ENCODE assay signal across 21 mouse cellular contexts in genomic region chr17:8229607-8230006, GRCm38 (mm10). TPM values are rescaled to one million over a fixed set of nuclear protein-coding genes. Genes with fewer than 3 reads are reported as not detected.
"Had no signal": no experiment of that assay in that cellular context is flagged by ENCODE, and none has a peak within 500 bp of the region (broad histone marks: within the 10 kb centered on the region; RNA-seq: fewer than 3 reads in every experiment).

No protein-coding gene starts in this region.

- H3K27ac ChIP-seq: liver, embryonic 14.5 days; midbrain, embryonic 10.5 days; midbrain, embryonic 13.5 days; midbrain, embryonic 15.5 days; neural tube, embryonic 13.5 days; neural tube, embryonic 15.5 days had no signal

- H3K27me3 ChIP-seq: midbrain, embryonic 13.5 days; midbrain, embryonic 15.5 days; neural tube, embryonic 13.5 days; neural tube, embryonic 15.5 days had no signal

- ATAC-seq: midbrain, embryonic 13.5 days; midbrain, embryonic 15.5 days had no signal

- H3K4me2 ChIP-seq: lung, embryonic 14.5 days; midbrain, embryonic 13.5 days; midbrain, embryonic 15.5 days; neural tube, embryonic 13.5 days; neural tube, embryonic 15.5 days had no signal

- H3K9ac ChIP-seq: liver, embryonic 14.5 days; lung, embryonic 14.5 days; midbrain, embryonic 13.5 days; midbrain, embryonic 15.5 days; neural tube, embryonic 13.5 days; neural tube, embryonic 15.5 days had no signal

- DNase-seq: lung, adult 18-20 months; lung, embryonic 14.5 days; lung, postnatal 10 days; lung, postnatal 4 days; retina, postnatal 1 day; right cerebral cortex, adult 18-20 months; right cerebral cortex, postnatal 25 days; right cerebral cortex, postnatal 4 days; spleen, adult 18-20 months; thymus, adult 18-20 months; thymus, postnatal 14 days; thymus, postnatal 36 days had no signal

- H3K4me3 ChIP-seq: midbrain, embryonic 10.5 days; midbrain, embryonic 13.5 days; midbrain, embryonic 15.5 days; myocyte; neural tube, embryonic 13.5 days; neural tube, embryonic 15.5 days had no signal

- H3K9me3 ChIP-seq: midbrain, embryonic 10.5 days; midbrain, embryonic 13.5 days; midbrain, embryonic 15.5 days; neural tube, embryonic 13.5 days; neural tube, embryonic 15.5 days had no signal

- H3K36me3 ChIP-seq: midbrain, embryonic 10.5 days; midbrain, embryonic 13.5 days; midbrain, embryonic 15.5 days; neural tube, embryonic 13.5 days; neural tube, embryonic 15.5 days had no signal

- H3K4me1 ChIP-seq: midbrain, embryonic 13.5 days; midbrain, embryonic 15.5 days; neural tube, embryonic 13.5 days; neural tube, embryonic 15.5 days had no signal

RNA-seq across cellular contexts. Expression of gene Ccr6, which starts 6.2 kb away (rescaled TPM):
- total RNA-seq: megakaryocyte-erythroid progenitor cell, adult 5-6 weeks had no signal
- polyA plus RNA-seq: lung, embryonic 14.5 days; midbrain, embryonic 10.5 days; midbrain, embryonic 13.5 days; midbrain, embryonic 15.5 days; myocyte; neural tube, embryonic 11.5 days; neural tube, embryonic 13.5 days; neural tube, embryonic 15.5 days had no signal
